8 mouse cellular contexts compared by ENCODE assay signal in genomic region chr8:13757805-13758727, GRCm38 (mm10). TPM values are rescaled to one million over a fixed set of nuclear protein-coding genes. Genes with fewer than 3 reads are reported as not detected.
A peak's percentile ranks its signal among the peaks of the same experiment; 100 is the strongest.
DNase-seq lines count a peak whose midpoint lies in the region; ATAC-seq and TF ChIP-seq lines count a peak whose summit lies in the region.

No protein-coding gene starts in this region.

- peak; percentile 68 for ATAC-seq in forebrain, embryonic 11.5 days (replicated peaks; ENCODE audit: low FRiP score)
- peak; percentile 81 for ATAC-seq in hindbrain, embryonic 15.5 days (ENCODE audit: low FRiP score, low read depth)

- H3K4me2 ChIP-seq in forebrain, embryonic 11.5 days (ENCODE audit: low read depth, low read length, severe bottlenecking): peak overlapping the region; percentile 81
- H3K4me2 ChIP-seq in hindbrain, embryonic 15.5 days: peak overlapping the region; percentile 84

- H3K9ac ChIP-seq in forebrain, embryonic 11.5 days (ENCODE audit: low read length): peak overlapping the region; percentile 88
- peak overlapping the region; percentile 97 for H3K9ac ChIP-seq in hindbrain, embryonic 15.5 days

- peaks cover 5% of the 10 kb centered on the region; the same call in 1 of the 2 replicates for H3K4me1 ChIP-seq in forebrain, embryonic 11.5 days (replicated peaks; ENCODE audit: control insufficient read depth, insufficient read depth, low read length)
- peaks cover 24% of the 10 kb centered on the region for H3K4me1 ChIP-seq in hindbrain, embryonic 15.5 days (replicated peaks)
- H3K4me1 ChIP-seq in megakaryocyte, embryonic 14.5 days: peaks cover 48% of the 10 kb centered on the region

- intact Hi-C loops in left cerebral cortex, adult 2 months (cut with DNase I): no loop called here

- 0 out of 2 replicates have a peak overlapping the region, but pooled peaks have one; percentile 38 for H3K27ac ChIP-seq in forebrain, embryonic 11.5 days (ENCODE audit: low read depth, low read length)
- H3K27ac ChIP-seq in hindbrain, embryonic 15.5 days (replicated peaks): peak overlapping the region; percentile 84
- H3K27ac ChIP-seq in left cerebral cortex, adult 2 months: peak overlapping the region; percentile 66

- peak overlapping the region; percentile 96 for H3K4me3 ChIP-seq in forebrain, embryonic 11.5 days (ENCODE audit: low read depth, low read length)
- H3K4me3 ChIP-seq in hindbrain, embryonic 15.5 days: peak overlapping the region; percentile 100
- peak overlapping the region; percentile 94 for H3K4me3 ChIP-seq in left cerebral cortex, adult 2 months
- H3K4me3 ChIP-seq in megakaryocyte, embryonic 14.5 days (replicated peaks): peak overlapping the region; percentile 98

- peaks cover 3% of the 10 kb centered on the region; the same call in 1 of the 2 replicates for H3K36me3 ChIP-seq in forebrain, embryonic 11.5 days (ENCODE audit: control insufficient read depth, insufficient read depth, low read length)
- peaks cover 19% of the 10 kb centered on the region for H3K36me3 ChIP-seq in hindbrain, embryonic 15.5 days
- peaks cover 32% of the 10 kb centered on the region for H3K36me3 ChIP-seq in megakaryocyte, embryonic 14.5 days (replicated peaks; ENCODE audit: low read length)

- peak; percentile 54 for TF ChIP-seq CTCF in left cerebral cortex, adult 2 months (IDR thresholded peaks at IDR 0.05)

- H3K9me3 ChIP-seq in forebrain, embryonic 11.5 days (ENCODE audit: control insufficient read depth, low read length): no peaks in the 10 kb centered on the region
- H3K9me3 ChIP-seq in hindbrain, embryonic 15.5 days: no peaks in the 10 kb centered on the region
- no peaks in the 10 kb centered on the region for H3K9me3 ChIP-seq in megakaryocyte, embryonic 14.5 days

- WGBS in forebrain, embryonic 11.5 days: under 1% methylated on average over 38 of the region's 38 CpGs
- WGBS in hindbrain, embryonic 15.5 days: under 1% methylated on average over 38 of the region's 38 CpGs

- peak; percentile 55 for DNase-seq in adrenal gland, adult 2 months
- DNase-seq in adrenal gland, postnatal 4 days (ENCODE audit: low spot score in 2 of 2): no peak
- peak; percentile 59 for DNase-seq in c-Kit-negative CD71-positive TER-119-positive erythroid progenitor cells, embryonic 14.5 days (ENCODE audit: low read depth, low spot score)
- no peak for DNase-seq in forebrain, embryonic 11.5 days (ENCODE audit: low spot score)
- DNase-seq in left cerebral cortex, adult 2 months (ENCODE audit: extremely low spot score in 1 of 2, low spot score in 2 of 2): peak in 1 of 2 experiments; percentile 27
- peak; percentile 47 to 74 for DNase-seq in spleen, postnatal 10 days (ENCODE audit: low spot score in 2 of 2)

- no peaks in the 10 kb centered on the region for H3K27me3 ChIP-seq in forebrain, embryonic 11.5 days (ENCODE audit: control insufficient read depth, insufficient read depth, low read length)
- H3K27me3 ChIP-seq in hindbrain, embryonic 15.5 days: no peaks in the 10 kb centered on the region
- no peaks in the 10 kb centered on the region for H3K27me3 ChIP-seq in megakaryocyte, embryonic 14.5 days (replicated peaks)

RNA-seq across cellular contexts. Expression of gene Cdc16, which starts 0.6 kb away (rescaled TPM):
- total RNA-seq in adrenal gland, adult 2 months (2021): 10 to 100 TPM; 51.0 to 57.0 TPM
- 27.5 and 28.8 TPM in 2 replicates for polyA plus RNA-seq in adrenal gland, adult 2 months (2012; rRNA removed)
- 10 to 100 TPM; 68.5 to 71.7 TPM for total RNA-seq in adrenal gland, postnatal 4 days (2021)
- polyA plus RNA-seq in forebrain, embryonic 11.5 days (2014; fragmentation: Nextera tagmentation; extraction: Ambion mirVana): 245 and 247 TPM in 2 replicates
- 150 and 155 TPM in 2 replicates for polyA plus RNA-seq in hindbrain, embryonic 15.5 days (2015; fragmentation: Nextera tagmentation; extraction: Ambion mirVana)
- total RNA-seq in left cerebral cortex, adult 2 months (2021): 10 to 100 TPM; 45.2 to 49.7 TPM
- 1.8 and 10.6 TPM in 2 replicates for polyA plus RNA-seq in megakaryocyte, embryonic 14.5 days (2012; ENCODE audit: insufficient read depth, low replicate concordance)

RNA-seq across cellular contexts. Expression of gene Upf3a, which starts 27.3 kb away (rescaled TPM):
- 10 to 100 TPM; 27.7 to 28.3 TPM for total RNA-seq in adrenal gland, adult 2 months (2021)
- polyA plus RNA-seq in adrenal gland, adult 2 months (2012; rRNA removed): 4.1 and 5.8 TPM in 2 replicates
- 10 to 100 TPM; 37.3 to 38.3 TPM for total RNA-seq in adrenal gland, postnatal 4 days (2021)
- 42.9 and 45.4 TPM in 2 replicates for polyA plus RNA-seq in forebrain, embryonic 11.5 days (2014; fragmentation: Nextera tagmentation; extraction: Ambion mirVana)
- polyA plus RNA-seq in hindbrain, embryonic 15.5 days (2015; fragmentation: Nextera tagmentation; extraction: Ambion mirVana): 39.5 and 41.9 TPM in 2 replicates
- total RNA-seq in left cerebral cortex, adult 2 months (2021): 10 to 100 TPM; 35.9 to 36.7 TPM
- 2.7 and 32.8 TPM in 2 replicates for polyA plus RNA-seq in megakaryocyte, embryonic 14.5 days (2012; ENCODE audit: insufficient read depth, low replicate concordance)

RNA-seq across cellular contexts. Expression of gene Cfap97d2, which starts 52.4 kb away (rescaled TPM):
- not detected for total RNA-seq in adrenal gland, adult 2 months (2021)
- polyA plus RNA-seq in adrenal gland, adult 2 months (2012; rRNA removed): 0.13 and 0.45 TPM in 2 replicates
- under 1 TPM; 0.51 to 0.64 TPM for total RNA-seq in adrenal gland, postnatal 4 days (2021)
- 0.96 and 1.3 TPM in 2 replicates for polyA plus RNA-seq in forebrain, embryonic 11.5 days (2014; fragmentation: Nextera tagmentation; extraction: Ambion mirVana)
- 1.3 and 1.6 TPM in 2 replicates for polyA plus RNA-seq in hindbrain, embryonic 15.5 days (2015; fragmentation: Nextera tagmentation; extraction: Ambion mirVana)
- total RNA-seq in left cerebral cortex, adult 2 months (2021): 1 to 10 TPM; 1.0 to 1.4 TPM
- 6.9 TPM in 1 of 2 replicates, not detected in the other for polyA plus RNA-seq in megakaryocyte, embryonic 14.5 days (2012; ENCODE audit: insufficient read depth, low replicate concordance)

Comparison
In these comparisons a context has a peak if more than half of its experiments do, and no peak if none do; other contexts are left out.
1. DNase-seq: peak in adrenal gland, adult 2 months (single experiment), c-Kit-negative CD71-positive TER-119-positive erythroid progenitor cells, embryonic 14.5 days (single experiment) and spleen, postnatal 10 days (2 of 2); none in adrenal gland, postnatal 4 days (0 of 2) and forebrain, embryonic 11.5 days (single experiment).
2. Peak in every context shown above with its lines, with median percentiles within 50 percentile points of each other: H3K27ac ChIP-seq and H3K4me3 ChIP-seq.